Mouse (Mus musculus): ENCODE results near the gene Elmo1. TPM values are rescaled to one million over a fixed set of nuclear protein-coding genes. Genes with fewer than 3 reads are reported as not detected.

Elmo1 gene
- polyA plus RNA-seq, 1 experiment from 2014 or later: 9.1 TPM

- no peaks in the 10 kb centered on the region for H3K4me1 ChIP-seq
- WGBS: 83% methylated on average over 6 of the region's 6 CpGs
- H3K27ac ChIP-seq: no peak overlapping the region
- H3K27me3 ChIP-seq (ENCODE audit: low read depth, poor library complexity, severe bottlenecking): no peaks in the 10 kb centered on the region
- no peaks in the 10 kb centered on the region for H3K9me3 ChIP-seq (replicated peaks)
- no peak overlapping the region for H3K4me3 ChIP-seq
- H3K36me3 ChIP-seq: no peaks in the 10 kb centered on the region
- DNase-seq (ENCODE audit: low spot score): no peak
These were observed 403.8 kb downstream of the Elmo1 start for GRCm38 (mm10) chr13:20494047-20494739.

DNA sequence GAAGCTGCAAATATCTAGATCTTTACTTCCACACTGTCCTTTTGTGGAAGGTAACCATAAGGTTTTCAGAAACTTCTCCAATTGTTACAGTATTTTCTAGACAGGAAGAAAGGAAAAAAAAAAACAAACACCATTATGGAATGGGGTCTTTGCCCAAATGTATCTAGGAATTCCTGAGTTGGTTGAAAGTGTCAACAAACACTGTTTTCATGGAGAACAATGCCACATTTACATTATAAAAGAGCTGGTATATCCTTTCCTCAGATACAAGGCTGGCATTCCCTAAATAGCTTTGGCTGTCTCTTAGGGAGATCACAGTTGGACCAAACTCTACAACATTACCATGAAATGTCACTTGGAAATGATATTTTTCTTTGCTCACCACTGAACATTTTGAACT, 411.5 kb downstream of the Elmo1 start:
- H3K27ac ChIP-seq: no peak overlapping the region
- no peaks in the 10 kb centered on the region for H3K4me1 ChIP-seq
- no peak overlapping the region for H3K4me3 ChIP-seq
- H3K9me3 ChIP-seq (replicated peaks): no peaks in the 10 kb centered on the region
- DNase-seq (ENCODE audit: low spot score): no peak
- H3K36me3 ChIP-seq: no peaks in the 10 kb centered on the region
- no peaks in the 10 kb centered on the region for H3K27me3 ChIP-seq (ENCODE audit: low read depth, poor library complexity, severe bottlenecking)

DNA sequence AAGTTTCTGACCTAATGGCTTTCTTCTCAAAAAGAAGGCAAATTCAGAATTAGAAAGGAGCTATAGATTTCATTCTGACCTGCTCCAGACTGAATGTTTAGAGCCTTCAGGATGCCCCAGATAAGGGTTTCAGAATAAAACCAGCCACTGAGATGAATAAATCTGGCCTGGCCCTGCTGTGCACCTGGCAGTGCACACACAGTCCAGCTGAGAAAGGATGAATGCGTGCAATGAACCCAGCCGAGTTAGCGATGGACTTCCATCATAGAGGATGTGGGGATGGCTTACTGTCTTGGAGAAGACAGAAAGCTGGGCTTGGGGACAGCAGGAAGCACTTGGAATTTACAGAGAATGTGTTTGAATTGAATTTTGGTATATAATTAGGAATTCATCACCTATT, 413.0 kb downstream of the Elmo1 start:
- Histone ChIP-seq H3K27me3 (ENCODE audit: low read depth, poor library complexity, severe bottlenecking) (no peaks in the 10 kb centered on the region), H3K36me3 (no peaks in the 10 kb centered on the region), H3K27ac (no peak overlapping the region), H3K9me3 (replicated peaks) (no peaks in the 10 kb centered on the region), H3K4me1 (no peaks in the 10 kb centered on the region), H3K4me3 (no peak overlapping the region)
- whole genome bisulfite sequencing: 95% methylated on average over 3 of the region's 3 CpGs
- no peak for DNase-seq (ENCODE audit: low spot score)

DNA sequence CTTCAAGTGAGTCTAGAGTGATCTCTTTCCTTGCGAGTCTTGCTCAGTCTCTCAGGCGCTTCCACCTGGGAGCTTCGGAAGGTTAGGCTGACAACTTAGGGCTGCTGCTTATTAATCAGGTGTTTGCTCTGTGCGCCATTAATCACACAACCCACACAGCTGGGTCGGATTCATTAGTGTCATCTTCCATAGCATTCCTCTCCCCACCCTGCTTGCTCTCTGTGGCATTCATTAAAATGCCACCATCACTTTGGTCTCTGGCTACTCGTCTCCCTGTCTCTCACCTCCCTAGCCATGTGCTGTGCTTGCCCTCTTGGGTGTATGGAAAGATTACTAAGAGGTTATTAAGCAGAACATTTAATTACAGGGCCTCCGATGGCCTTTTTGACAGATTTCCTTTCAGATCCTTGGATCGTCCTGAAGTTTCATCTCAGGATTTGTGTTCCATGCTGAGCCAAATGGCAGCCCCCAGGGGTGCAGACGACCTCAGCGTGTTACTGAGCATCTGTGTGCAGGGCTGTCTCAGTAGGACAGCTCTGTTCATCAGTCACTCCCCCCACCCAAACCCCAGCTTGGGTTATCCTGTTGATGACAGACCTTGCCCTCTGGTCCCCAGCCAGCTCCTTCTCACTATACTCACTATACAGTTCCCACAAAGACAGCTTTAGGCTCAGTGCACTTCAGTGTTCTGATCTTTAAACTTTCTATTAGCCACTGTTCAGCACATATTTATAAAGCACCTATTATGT, 417.2 kb downstream of the Elmo1 start:
- DNase-seq (ENCODE audit: low spot score): no peak
- no peaks in the 10 kb centered on the region for H3K27me3 ChIP-seq (ENCODE audit: low read depth, poor library complexity, severe bottlenecking)
- 0 out of 2 replicates have a peak, but pooled peaks cover under 1% of the 10 kb centered on the region for H3K4me1 ChIP-seq
- 65% methylated on average over 10 of the region's 10 CpGs for WGBS
- H3K36me3 ChIP-seq: no peaks in the 10 kb centered on the region
- no peaks in the 10 kb centered on the region for H3K9me3 ChIP-seq (replicated peaks)
- H3K4me3 ChIP-seq: no peak overlapping the region
- H3K27ac ChIP-seq: no peak overlapping the region

DNA sequence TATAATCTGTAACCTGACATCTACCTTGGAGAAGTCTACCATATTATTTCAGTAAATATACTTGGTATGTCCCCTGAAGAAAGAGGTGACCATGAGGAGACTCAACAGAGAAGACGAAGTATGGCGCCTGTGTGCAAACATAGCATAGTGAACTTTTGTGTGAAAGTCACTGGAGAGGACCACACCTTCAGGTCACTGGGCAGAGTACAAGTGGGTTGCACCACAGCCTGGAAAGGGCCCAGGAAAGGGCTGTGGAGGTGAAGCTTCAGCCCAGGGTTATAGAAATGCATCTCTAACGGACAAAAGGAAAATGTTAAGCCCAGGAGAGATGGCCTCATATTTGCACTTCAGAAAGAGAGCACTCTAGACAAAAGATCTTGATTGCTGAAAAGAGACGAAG, 420.6 kb downstream of the Elmo1 start:
- no peak overlapping the region for H3K27ac ChIP-seq
- H3K4me3 ChIP-seq: no peak overlapping the region
- H3K9me3 ChIP-seq (replicated peaks): no peaks in the 10 kb centered on the region
- no peak for DNase-seq (ENCODE audit: low spot score)
- H3K36me3 ChIP-seq: no peaks in the 10 kb centered on the region
- WGBS: 89% methylated on average over 4 of the region's 4 CpGs
- H3K4me1 ChIP-seq: 0 out of 2 replicates have a peak, but pooled peaks cover 3% of the 10 kb centered on the region
- no peaks in the 10 kb centered on the region for H3K27me3 ChIP-seq (ENCODE audit: low read depth, poor library complexity, severe bottlenecking)

- Histone ChIP-seq H3K9me3 (replicated peaks) (no peaks in the 10 kb centered on the region), H3K27me3 (ENCODE audit: low read depth, poor library complexity, severe bottlenecking) (no peaks in the 10 kb centered on the region), H3K4me3 (no peak overlapping the region), H3K27ac (no peak overlapping the region), H3K36me3 (no peaks in the 10 kb centered on the region), H3K4me1 (0 out of 2 replicates have a peak, but pooled peaks cover 3% of the 10 kb centered on the region)
- DNase-seq (ENCODE audit: low spot score): no peak
- WGBS: 66% methylated on average over 10 of the region's 10 CpGs
These were observed 422.2 kb downstream of the Elmo1 start for GRCm38 (mm10) chr13:20512317-20513240.

GRCm38 (mm10) chr13:20514721-20515120, 424.3 kb downstream of the Elmo1 start:
- Histone ChIP-seq H3K36me3 (no peaks in the 10 kb centered on the region), H3K4me3 (no peak overlapping the region), H3K9me3 (replicated peaks) (no peaks in the 10 kb centered on the region), H3K4me1 (0 out of 2 replicates have a peak, but pooled peaks cover 3% of the 10 kb centered on the region), H3K27me3 (ENCODE audit: low read depth, poor library complexity, severe bottlenecking) (no peaks in the 10 kb centered on the region), H3K27ac (no peak overlapping the region)
- DNase-seq (ENCODE audit: low spot score): no peak
- 93% methylated on average over 3 of the region's 3 CpGs for WGBS

DNA sequence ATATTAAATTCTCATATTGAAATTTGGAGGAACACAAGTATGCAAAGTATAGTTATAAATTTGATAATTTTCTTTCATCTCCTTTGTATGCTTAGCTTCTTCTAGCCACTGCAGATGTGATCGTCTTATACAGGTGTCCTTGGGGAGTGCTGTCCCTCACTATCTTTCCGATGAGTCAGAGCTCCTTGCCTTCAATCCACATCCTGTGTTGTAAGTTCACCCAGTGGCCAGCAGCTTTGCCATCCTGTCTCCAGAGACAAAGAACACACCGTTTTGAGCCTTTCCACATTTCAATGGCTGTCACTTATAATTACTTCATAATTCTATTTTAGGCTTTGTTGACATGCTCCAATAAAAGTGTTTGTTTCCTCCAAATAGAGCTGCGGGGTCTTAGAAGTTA, 425.7 kb downstream of the Elmo1 start:
- no peak overlapping the region for H3K4me3 ChIP-seq
- 88% methylated on average over 4 of the region's 4 CpGs for WGBS
- DNase-seq (ENCODE audit: low spot score): no peak

DNA sequence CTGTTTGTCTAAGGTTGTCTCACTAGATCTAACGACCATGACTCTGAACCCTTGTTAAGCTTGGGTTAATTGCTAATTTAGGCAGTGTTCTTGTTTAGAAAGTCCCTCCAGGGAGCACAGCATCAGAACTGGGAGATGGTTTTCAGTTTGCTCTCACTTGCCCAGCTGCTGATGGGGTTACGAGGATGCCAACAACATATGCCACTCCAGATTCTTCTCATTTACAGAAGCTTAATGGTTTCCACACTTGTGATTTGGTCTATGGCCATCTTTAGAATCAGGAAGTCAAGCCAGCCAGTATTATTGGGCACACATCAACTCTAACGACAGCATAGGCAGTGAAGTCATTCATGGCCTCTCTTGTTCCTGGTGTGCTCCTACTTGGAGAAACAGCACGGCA, 427.3 kb downstream of the Elmo1 start:
- Histone ChIP-seq H3K4me3 (no peak overlapping the region), H3K4me1 (peaks cover under 1% of the 10 kb centered on the region; the same call in 1 of the 2 replicates), H3K27me3 (ENCODE audit: low read depth, poor library complexity, severe bottlenecking) (no peaks in the 10 kb centered on the region), H3K36me3 (no peaks in the 10 kb centered on the region), H3K9me3 (replicated peaks) (no peaks in the 10 kb centered on the region), H3K27ac (no peak overlapping the region)
- 71% methylated on average over 4 of the region's 4 CpGs for WGBS
- no peak for DNase-seq (ENCODE audit: low spot score)

More for the DNA sequence above, 425.7 kb downstream of the Elmo1 start:
- Histone ChIP-seq H3K36me3 (no peaks in the 10 kb centered on the region), H3K9me3 (replicated peaks) (no peaks in the 10 kb centered on the region), H3K27me3 (ENCODE audit: low read depth, poor library complexity, severe bottlenecking) (no peaks in the 10 kb centered on the region), H3K27ac (no peak overlapping the region), H3K4me1 (0 out of 2 replicates have a peak, but pooled peaks cover 3% of the 10 kb centered on the region)

DNA sequence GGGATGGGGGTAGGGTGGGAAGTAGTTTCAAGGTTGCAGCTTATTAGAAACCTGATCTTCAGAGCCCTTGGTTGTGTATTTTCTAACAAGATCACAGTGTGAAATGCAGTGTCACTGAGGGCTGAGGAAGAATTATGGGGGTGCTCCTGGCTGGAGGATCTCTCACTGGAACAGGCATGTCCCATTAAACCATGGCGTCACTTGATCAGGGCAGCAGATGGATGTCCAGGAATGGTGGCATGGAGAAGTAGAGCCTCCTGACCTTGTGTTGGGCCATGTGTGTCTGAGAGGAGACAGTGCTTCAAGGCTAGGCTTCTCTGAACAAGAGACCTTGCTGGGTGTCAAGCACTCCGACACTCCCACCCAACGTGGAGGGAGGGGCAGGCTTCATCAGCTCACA, 431.1 kb downstream of the Elmo1 start:
- no peak overlapping the region for H3K27ac ChIP-seq
- no peaks in the 10 kb centered on the region for H3K27me3 ChIP-seq (ENCODE audit: low read depth, poor library complexity, severe bottlenecking)
- no peak for DNase-seq (ENCODE audit: low spot score)
- H3K36me3 ChIP-seq: no peaks in the 10 kb centered on the region
- H3K4me3 ChIP-seq: no peak overlapping the region
- 72% methylated on average over 3 of the region's 3 CpGs for WGBS
- no peaks in the 10 kb centered on the region; the same call in 1 of the 2 replicates for H3K4me1 ChIP-seq
- no peaks in the 10 kb centered on the region for H3K9me3 ChIP-seq (replicated peaks)

GRCm38 (mm10) chr13:20523671-20524070, 433.3 kb downstream of the Elmo1 start:
- no peaks in the 10 kb centered on the region for H3K27me3 ChIP-seq (ENCODE audit: low read depth, poor library complexity, severe bottlenecking)
- no peaks in the 10 kb centered on the region for H3K9me3 ChIP-seq (replicated peaks)
- WGBS: 84% methylated on average over 1 of the region's 1 CpGs
- no peak overlapping the region for H3K27ac ChIP-seq
- H3K36me3 ChIP-seq: no peaks in the 10 kb centered on the region
- H3K4me3 ChIP-seq: no peak overlapping the region
- DNase-seq (ENCODE audit: low spot score): no peak
- H3K4me1 ChIP-seq: no peaks in the 10 kb centered on the region; the same call in 1 of the 2 replicates

GRCm38 (mm10) chr13:20525844-20526243, 435.4 kb downstream of the Elmo1 start:
- no peaks in the 10 kb centered on the region; the same call in 1 of the 2 replicates for H3K4me1 ChIP-seq
- H3K27me3 ChIP-seq (ENCODE audit: low read depth, poor library complexity, severe bottlenecking): no peaks in the 10 kb centered on the region
- no peak overlapping the region for H3K4me3 ChIP-seq
- no peak overlapping the region for H3K27ac ChIP-seq
- no peaks in the 10 kb centered on the region for H3K36me3 ChIP-seq
- 82% methylated on average over 4 of the region's 4 CpGs for WGBS
- H3K9me3 ChIP-seq (replicated peaks): no peaks in the 10 kb centered on the region
- DNase-seq (ENCODE audit: low spot score): no peak
